Mouse (Mus musculus) A20 (cell line): ENCODE results near the gene Hivep3.

Experiments used
- DNase-seq: peaks from one replicate; pipeline ENCODE4 v3.0.0-alpha.2; 2011; ENCODE audit warnings: low read depth, low spot score

The Hivep3 gene

GRCm38 (mm10) chr4:119733184-119733880 lies at the start of gene Hivep3:
Hivep3 (plus strand) TSS chr4:119733784.
- peak; percentile 100 for DNase-seq

GRCm38 (mm10) chr4:119685746-119686145 lies 47.8 kb upstream of the Hivep3 start:
- DNase-seq = no peak

GRCm38 (mm10) chr4:119698339-119698738 lies 35.2 kb upstream of the Hivep3 start:
- DNase-seq = no peak

DNA sequence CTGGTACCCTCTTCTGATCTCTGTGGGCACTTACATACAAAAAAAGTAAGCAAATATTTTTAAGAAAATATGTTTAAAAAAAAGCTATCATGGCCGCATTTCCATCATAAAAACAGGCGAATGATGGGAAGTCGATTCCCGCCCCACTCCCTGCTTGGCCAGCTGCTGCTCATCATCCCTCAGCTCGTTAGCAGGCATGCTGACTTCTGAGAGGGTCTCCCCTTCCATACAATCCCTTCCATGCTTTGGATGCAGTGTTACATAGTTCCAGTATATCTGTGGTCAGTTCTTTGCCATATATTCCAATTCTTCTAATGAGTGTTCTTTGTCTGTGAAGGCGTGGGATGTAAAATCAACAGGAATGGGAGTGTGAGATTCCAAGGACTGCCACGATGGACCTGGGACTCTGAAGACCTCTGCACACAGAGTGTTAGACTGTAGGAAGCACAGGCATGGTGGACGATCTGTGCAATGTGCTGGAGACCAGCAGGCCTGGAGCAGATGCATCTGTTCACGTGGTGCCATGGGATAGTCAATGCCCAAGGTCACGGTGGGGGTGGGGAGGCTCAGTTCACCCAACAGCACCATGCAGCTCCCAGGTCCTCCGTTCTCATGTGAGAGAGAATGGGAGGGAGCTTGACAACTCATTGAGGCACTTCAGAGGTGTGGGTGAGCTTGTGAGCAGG lies 32.2 kb upstream of the Hivep3 start:
- DNase-seq = no peak

DNA sequence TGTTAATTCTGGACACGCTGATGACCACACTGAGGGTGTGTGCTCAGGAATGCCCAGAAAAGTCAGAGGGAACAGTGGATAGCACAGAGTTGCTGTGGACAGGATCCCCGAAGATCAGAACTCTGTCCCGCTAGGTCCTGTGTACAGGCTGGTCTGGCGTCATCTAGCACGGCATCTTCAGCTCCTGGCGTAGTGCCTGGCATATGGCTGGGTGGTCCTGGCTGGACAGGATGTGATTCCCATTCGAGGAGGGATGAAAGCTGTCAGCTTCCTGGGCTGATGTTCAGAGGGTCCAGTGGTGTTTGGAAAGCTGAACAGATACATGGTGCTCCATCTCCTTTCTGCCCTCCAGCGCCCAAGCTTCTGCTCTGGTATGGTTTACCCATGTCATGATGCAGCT lies 29.6 kb upstream of the Hivep3 start:
- no peak for DNase-seq

DNA sequence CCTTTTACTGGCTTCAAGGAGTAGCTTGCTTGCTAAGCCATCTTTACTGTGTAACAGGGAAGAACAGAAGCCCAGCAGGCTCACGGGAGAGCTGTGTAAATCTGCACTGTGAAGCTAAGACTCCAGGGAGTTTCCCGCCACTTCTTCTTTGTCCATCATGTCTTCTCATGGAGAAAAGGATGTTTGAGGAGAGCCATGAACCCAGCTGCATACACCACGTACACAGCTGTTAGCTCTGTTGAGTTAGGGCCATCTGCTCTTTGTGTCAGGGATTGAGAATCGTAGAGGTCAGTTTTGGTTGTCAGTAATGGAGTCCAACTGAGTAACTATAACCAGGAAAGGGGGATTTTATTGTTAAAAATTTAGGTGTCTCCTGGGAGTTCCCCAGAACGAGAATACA lies 26.3 kb upstream of the Hivep3 start:
- DNase-seq = no peak

GRCm38 (mm10) chr4:119707751-119708150 lies 25.8 kb upstream of the Hivep3 start:
- DNase-seq = no peak

- no peak for DNase-seq
These were observed 23.4 kb upstream of the Hivep3 start for GRCm38 (mm10) chr4:119710208-119710607.

- no peak for DNase-seq
These were observed 16.1 kb upstream of the Hivep3 start for GRCm38 (mm10) chr4:119717443-119717842.

- DNase-seq = no peak
These were observed 12.1 kb upstream of the Hivep3 start for GRCm38 (mm10) chr4:119721531-119721930.

DNA sequence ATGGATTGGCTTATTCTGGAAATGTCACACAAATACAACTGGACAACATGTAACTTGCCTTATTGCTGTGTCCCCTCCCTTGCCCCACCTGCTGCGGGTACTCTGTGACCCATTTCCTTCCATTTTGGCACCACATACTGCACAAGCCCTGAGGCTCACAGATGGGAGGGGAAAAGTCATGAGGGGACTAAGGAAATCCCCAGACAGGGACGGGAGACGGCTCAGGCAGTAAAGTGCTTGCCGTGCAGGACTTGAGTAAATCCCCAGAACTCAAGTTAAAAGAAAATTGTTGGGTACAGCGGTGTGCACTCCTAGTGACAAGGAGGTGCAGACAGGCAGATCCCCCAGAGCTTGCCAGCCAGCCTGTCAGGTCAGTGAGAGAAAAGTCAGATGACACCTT lies 7.5 kb upstream of the Hivep3 start:
- DNase-seq = no peak

DNA sequence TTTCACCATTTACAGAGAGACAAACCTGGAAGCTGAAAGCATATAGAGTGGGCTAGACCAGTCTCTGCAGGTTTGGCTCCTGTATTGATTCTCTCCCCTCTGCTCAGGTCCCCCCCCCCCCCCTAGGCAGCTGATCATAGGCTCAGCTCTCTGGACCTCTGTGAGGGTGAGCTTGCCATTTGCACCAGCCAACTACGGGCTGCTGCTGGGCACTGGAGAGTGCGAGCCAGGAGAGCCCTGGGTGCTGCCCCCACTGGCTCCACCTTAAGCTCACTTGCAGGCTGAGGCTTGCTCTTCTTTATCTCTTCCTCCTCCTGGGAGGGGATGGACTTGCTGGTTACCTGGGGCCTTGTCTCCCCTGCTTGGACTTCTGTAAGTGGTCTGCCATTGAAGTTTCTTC lies 5.7 kb upstream of the Hivep3 start:
- DNase-seq = no peak

DNA sequence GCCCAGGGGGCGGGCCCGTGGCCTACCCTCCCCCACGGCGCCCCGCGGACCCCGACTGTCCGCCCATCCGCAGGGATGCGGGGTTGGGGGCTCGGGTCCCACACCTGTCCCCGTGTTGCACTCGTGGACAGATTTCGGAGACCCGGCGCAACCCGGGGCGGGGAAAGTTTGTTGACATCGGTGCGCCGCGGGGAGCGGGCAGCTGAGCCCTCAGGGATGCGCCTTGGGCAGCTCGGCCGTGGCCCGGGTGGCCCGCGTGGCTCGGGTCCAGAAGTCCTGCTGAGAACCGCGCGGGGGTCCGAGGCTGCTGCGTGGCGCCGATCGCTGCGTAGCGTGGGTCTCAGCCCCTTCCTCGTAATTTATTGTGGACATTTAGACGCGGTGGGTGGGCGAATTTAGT lies 358 bp downstream of the Hivep3 start:
- DNase-seq = no peak

GRCm38 (mm10) chr4:119734352-119734751 lies 768 bp downstream of the Hivep3 start:
- DNase-seq = peak; percentile 27

- DNase-seq = peak; percentile 54
These were observed 5.1 kb downstream of the Hivep3 start for GRCm38 (mm10) chr4:119738641-119739040.

DNA sequence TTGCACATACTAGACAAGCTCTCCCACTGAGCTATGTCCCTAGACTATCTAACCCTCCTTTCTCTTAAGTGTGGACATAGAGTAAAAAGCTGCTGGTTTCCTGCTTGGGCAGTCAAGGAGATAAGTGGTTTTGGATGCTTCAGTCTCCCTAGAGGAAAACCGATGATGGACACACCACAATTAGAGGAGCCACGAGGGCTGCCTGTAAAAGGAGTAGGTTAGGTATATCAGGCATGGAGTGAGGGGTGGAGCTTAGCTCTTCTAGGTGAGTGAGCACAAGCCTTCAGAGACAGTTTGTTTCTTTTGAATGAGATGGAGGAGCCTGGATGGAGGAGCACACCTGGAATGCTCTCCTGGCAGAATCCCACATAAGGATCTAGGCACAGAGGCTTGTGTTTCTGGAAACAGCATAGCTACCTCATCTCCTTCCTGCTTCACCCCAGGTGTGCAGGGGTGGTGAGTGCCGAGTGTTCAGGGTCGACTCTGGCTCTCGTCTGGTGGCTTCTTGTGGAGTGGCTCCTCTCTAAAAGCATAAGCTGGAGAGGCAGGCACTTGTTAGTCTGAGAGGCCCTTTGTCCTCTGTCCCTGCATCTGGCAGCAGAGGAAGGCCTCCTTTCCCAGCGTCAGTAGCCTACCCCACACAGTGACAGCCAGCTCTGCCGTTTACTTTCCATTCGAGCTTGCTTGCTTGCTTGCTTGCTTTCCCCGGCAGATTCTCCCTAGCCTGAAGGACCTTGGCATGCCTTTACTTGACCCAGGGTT lies 5.9 kb downstream of the Hivep3 start:
- no peak for DNase-seq

- DNase-seq = no peak
These were observed 14.8 kb downstream of the Hivep3 start for GRCm38 (mm10) chr4:119748341-119748740.

GRCm38 (mm10) chr4:119750157-119750556 lies 16.6 kb downstream of the Hivep3 start:
- DNase-seq = no peak

DNA sequence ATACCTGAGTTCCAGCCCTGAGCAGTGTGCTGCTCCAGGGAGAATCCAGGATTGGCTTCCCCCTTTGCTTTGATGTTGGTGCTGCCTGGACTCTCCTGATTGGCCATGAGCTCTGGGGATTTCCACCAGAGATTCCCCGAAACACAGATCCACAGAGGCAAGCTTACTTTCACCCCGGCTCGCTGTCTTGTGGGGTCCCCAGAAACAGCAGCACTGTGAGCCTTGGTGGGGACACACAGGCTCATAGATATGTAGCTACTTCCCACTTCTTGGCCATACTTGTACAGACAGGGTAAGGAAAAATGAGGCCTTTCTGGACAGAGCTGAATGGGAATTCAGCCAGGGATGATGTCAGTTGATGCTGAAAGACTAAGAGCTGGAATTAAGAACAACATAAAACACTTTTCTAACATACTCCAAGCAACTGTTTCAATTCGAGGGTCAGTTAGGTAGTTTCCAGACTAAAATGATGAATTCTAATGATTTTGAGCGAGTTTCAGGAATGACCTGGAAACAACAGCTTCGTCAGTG lies 17.2 kb downstream of the Hivep3 start:
- DNase-seq = no peak

GRCm38 (mm10) chr4:119751408-119752006 lies 17.9 kb downstream of the Hivep3 start:
- DNase-seq = no peak

DNA sequence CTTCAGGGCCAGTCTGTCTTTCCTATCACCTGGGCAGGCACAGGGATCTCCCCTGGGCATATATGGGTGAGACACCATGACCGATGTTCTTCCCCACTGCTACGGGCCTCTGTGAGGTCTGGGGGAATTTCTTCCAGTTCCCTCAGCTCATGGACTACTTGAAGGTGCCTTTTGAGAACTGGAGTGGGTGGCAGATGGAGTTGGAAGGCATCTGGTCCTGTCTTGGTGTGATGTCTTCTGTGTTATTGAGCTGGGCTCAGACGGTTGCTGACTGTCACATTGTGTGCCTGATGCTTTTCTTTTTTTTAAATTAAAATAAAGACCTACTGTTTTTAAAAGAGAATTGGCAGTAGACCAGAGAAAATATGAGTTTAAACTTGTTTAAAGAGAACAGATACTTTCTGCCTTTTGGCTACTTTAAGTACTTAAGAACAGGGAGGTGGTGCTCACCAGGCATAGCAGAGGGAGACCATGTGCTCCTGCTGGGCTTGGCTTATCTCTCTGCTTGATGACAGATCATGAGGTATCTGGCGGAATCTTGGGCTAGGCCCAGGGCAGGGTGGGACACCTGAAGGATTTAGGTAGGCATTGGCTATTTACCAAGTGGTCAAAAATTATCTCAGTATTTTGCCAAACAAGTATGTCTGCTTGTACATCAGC lies 26.1 kb downstream of the Hivep3 start:
- DNase-seq = no peak
